Mouse (Mus musculus): ENCODE results near the gene Lcn2.

Lcn2 gene

DNA sequence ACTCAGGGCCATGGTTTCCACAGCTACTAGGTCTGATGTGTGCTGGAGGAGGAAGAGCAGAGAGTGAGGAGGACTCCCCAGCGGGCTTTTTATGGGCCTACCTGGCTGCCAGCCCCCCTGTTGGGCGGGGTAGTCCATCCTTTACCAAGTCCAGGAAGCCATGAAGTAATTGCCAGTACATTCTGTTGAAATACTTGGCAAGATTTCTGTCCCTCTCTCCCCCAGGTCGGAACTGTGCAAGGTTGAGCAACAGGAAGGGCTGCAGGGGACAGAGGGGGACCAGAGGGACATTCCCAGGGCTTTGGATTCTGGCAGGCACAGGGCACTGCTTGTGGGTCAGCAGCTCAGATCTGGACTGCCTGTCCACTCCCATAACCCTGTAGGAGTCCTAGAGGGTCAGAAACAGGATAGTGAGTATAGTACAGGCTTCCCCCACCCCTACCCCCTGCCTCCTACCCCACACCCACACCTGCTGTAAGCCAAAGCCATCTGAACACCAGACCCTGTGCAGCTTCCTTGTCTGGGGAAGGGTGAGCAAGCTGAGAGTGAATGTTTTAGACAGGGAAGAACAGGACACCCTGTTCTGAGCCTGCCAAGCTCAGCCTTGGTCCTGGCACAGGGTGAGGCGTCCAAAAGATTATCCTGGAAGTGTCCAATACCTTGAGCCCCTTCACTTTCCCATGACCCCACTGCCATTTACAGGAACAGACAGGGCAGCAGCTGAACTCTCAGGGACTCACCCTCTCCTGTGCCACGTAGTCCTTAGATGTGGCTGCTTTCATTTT, at the start of gene Lcn2:
Lcn2 (minus strand) TSS at position 547 of the 785 bp plus-strand sequence.
- DNase-seq = no peak

DNA sequence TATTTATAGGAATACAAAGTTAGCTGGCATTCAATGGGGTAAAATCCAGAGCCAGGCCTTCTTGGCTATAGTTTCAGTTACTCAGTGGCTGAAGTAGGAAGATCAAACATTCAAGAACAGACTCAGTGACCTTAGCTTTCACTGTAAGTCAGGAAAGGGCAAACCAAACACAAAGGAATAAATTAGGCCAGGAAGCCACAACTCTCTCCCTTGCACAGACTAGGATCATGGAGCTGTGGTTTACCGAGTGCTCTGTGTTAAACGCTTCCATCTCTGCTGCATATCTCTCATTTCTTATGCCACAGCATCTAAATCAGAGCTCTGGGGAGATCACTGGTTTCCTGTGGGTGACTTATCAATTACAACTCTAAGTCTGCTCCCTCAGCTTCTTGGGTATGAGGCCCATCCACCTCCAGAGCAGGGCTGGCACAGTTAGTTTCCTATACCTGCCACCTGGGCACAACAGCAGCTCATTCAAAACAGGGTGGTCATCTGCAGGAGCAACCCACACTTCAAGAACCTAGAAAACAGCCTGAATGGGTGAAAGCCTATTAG, 49.6 kb upstream of the Lcn2 start:
- DNase-seq = no peak

DNA sequence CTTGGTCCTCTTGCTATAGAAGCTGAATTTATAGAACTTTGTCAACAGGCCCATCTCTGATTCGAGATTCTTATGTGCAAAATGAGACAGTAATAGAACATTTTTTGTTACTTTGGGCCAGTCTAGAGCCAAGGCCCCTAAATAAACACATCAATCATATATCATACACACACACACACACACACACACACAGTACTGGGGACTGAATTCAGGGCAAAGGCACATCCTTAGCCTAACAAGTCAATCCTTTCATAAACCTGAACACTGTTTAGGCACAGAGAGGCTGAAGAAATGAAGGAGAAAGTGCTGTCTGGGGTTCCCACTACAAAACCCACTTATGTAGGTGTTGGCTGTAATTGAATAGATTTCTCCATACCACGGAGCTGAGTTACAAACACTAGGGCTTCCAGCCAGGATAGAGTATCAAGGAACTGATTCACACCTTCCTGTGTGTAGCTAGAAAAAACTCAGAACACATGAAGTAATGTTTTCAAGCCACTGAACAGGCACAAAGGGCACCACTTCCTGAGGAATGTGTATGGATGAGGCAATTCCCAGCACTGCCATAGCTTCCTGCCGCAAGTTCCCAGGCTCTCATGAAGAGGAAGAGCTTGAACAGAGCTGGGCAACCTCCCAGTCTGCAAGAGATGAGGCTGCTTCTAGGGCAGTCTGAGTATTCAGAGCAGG, 48.8 kb upstream of the Lcn2 start:
- no peak for DNase-seq

DNA sequence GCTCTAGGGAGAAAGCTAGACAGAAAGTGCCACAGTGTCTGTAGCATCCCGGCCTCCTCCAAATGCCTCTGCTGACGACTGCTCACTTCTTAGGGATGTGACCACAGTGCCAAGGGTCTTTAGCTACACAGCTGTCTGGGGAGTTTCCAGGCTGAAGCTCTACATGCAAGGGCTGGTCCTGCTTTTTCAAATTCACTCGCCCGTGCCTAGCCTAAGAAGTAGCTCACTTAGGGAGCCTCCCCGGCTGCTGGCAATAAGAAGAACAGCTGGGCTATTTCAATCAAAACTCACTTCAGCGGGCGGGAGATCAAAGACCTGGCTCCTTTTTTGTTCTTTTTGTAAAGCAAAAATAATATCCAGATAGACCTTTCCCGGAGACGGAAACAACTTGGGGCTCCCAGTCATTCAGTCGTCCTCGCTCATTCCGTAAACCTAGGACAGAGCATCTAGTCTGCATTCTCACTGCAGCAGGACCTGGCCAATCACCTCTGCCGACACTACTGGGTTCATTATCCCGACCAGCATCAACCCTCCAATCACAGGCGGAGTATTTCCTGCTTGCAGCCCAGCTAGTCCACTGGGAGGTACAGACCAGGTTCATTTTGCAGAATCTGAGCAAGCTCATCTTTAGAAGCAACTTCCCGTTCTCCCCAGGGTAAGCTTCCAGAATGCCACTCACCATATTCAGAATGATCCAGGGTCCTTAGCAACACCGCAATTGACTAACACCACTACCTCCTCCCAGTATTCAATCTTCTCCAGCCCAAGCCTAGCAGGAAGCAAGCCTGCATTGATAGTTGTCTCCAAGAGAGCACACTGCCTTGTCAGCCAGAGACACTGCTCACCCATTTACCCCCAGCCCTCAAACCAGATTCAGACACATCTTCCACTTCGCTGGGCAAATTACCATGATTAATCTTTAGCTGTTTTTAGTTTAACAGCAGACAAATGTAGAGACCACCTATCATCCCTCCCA, 42.9 kb upstream of the Lcn2 start:
- peak; percentile 75 for DNase-seq

DNA sequence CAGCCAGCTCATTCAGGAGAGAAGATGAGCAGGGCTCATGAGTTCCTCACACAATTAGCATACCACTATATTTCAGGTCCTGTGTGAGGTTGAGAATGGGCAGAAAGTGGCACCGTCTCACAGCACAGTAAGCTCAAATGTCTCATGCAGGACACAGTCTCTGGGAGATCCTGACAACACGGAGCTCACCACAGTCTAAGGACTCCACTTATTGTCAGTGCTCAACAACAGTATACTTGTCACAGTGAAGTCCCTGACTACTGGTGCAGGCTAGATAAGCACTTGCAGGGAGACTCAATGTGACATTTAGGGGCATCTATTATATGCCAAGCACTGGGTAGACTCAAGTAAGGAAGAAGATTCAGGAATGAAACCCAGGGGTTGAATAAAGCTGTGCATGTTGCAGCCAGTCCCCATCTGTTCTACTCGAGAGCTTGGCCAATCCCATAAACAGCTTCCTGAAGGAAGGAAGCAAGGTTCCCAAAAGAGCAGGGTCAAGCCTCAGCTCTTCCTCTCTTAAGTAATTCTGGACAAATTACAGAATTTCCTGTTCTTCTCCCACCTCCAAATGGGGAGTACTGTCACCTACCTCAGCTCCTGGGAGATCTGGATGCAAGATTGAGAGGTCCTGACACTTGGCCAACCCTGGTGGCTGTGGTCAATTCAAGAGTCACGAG, 41.3 kb upstream of the Lcn2 start:
- no peak for DNase-seq

DNA sequence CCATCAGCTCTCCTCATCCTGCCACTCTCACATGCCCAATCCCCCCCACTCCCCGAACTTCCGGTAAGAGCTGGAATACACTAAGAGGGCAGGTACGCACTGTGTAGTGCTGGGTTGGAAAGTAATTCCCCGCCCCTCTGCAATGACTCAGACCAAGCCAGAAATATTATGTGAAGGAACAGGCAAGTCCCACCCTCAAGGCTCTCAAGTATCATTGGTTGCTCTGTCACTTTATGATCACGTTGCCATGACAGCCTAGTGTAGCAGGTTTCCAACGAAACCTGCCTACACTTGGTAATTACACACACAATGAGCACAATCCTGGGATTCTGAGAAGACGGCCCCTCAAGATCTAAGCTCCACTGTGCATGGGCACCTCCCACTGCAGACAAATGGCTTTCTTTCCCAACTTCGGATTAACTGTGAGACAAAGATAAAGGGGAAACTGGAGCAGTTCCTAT, 40.2 kb upstream of the Lcn2 start:
- no peak for DNase-seq

DNA sequence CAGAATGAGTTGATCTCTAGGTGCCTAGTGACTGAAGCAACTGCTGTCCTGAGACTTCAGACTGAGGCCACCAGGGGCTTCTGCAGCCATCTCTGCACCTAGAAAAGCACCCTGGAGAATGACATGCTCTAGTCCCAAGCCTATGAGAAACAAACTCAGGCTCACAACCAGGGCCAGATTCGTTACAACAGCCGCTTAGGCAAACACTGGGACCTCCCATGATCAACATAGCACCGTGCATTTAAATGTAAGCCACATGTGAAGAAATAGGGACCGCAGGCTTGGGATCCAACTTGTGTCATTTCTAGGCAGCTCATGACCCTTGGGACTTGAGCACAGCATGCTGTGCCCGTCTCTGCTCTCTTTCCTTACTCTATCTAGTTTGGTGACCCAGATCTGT, 39.7 kb upstream of the Lcn2 start:
- DNase-seq = no peak

DNA sequence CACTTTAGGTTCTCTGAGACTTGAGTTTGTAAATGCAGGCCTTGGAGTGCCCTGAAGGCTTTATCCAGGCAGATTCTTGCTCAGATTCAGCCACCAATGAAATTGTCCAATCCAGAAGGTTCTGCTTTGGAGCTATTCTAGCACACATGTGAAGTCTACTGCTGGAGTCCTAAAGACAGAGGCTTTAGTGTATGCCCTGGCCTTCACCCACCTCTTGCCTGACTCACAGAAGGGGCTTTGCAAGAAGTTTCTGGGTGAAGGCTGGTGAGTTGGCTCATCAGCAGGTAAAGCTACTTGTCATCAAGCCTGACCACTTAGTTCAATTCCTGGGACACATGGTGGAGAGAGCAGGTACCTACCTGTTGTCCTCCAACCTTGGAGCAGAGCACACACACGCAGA, 38.1 kb upstream of the Lcn2 start:
- no peak for DNase-seq

DNA sequence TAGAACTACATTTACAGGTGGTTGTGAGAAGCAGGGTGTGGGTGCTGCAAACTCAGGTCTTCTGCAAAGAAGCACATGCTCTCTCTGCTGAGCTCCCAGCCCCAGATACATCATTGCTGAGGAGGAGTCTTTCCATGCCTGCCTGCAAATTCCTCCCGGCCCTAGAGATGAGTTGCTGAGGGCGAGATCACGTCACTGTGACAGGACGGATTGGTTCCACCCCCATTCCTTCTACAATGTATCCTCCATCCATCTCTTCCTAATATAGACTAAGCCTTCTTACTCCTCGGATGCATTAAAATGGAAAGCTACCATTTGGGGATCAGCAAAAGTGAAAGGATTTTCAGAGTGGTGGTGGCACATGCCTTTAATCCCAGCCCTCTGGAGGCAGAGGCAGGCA, 37.5 kb upstream of the Lcn2 start:
- DNase-seq = no peak

DNA sequence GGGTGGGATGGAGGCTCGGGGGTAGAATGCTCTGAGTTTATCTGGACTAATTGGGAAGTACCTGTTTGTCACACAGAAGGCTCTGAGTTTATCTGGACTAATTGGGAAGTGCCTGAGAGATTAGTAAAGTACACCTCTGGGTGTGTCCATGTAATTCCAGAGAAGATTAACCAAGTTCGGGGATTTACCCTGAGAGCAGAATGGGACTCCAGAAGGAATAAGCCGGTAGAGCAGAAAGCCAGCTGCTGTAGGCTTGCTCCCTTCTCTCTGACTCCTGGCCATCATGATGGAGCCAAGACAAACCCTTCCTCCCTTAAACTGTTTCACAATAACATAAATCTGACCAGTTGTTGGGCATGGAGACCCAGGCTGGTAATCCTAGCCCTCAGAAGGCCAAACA, 36.7 kb upstream of the Lcn2 start:
- DNase-seq = no peak

DNA sequence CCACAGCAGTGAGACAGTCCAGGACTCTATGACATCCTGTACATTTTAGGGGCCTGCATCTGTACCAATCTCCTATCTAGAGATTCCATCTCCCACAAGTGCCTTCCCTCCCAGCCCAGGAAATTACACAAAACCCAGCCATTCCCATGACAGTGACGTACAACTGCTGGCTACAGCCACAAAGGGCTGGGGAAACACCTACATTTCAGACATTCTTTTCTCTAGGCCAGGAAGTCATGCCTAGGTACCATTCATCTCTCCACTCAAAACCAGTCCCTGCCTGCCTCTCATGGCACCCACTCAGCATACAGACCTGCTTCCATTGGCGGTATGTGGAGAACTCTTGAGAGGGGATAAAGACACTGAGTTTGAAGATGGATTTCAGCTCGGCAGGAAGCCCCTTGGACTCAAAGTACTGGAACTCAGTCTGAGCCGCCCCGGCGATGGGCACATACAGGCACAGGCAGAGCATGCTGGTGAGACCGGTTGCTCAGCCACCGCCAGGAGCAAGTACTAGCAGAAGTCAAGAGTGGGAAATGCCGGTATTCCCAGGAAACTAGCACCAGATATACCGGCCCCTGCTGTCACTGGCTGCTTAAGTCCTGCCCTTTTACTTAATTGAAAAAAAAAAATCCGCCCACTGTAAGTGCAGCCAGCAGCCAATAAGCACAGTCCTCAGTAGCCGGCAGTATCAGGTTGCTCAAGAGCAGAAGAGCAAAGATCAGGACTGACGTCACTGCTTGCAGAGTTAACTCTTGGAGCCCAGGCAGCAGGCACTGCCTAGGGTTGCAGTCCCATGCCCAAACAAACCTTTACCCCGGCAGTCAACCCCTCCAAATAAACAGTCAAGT, 35.7 kb upstream of the Lcn2 start:
- DNase-seq = no peak

DNA sequence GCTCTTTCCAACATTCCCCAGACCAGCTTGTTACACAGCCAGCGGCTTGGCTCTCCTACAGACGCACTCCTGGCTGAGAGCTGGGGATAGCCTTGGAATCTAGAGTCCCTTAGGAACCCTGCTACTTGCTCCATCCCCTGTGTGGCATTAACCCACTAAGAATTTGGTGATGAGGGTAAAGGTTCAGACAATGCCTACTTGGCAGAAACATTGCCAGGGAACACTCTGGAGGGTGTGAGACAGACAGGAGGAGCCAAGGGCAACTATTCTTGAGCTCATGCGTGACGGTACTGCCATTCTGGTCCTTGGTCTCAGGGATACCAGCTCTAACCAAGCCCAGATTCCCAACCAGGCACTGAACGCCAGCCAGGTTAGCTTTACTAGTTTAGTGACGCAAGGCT, 33.8 kb upstream of the Lcn2 start:
- DNase-seq = no peak

DNA sequence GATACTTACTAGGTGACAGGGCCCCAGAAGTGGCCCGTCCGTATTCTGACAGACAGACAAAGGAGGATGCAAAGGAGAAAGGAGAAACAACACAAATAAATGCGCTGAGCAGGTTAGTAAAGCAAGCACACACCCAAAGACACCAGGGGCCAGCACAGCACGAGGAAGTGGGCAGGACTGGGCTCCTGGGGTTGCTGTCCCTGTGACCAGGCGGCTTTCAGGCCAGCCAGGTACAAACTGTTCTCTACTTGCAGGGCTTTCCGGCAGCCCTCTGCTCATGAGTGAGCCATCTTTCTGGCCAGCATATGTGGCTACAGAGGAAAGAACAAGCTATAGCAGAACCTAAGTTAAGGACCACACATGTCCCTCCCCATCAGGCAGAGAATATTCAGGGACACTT, 32.6 kb upstream of the Lcn2 start:
- no peak for DNase-seq

DNA sequence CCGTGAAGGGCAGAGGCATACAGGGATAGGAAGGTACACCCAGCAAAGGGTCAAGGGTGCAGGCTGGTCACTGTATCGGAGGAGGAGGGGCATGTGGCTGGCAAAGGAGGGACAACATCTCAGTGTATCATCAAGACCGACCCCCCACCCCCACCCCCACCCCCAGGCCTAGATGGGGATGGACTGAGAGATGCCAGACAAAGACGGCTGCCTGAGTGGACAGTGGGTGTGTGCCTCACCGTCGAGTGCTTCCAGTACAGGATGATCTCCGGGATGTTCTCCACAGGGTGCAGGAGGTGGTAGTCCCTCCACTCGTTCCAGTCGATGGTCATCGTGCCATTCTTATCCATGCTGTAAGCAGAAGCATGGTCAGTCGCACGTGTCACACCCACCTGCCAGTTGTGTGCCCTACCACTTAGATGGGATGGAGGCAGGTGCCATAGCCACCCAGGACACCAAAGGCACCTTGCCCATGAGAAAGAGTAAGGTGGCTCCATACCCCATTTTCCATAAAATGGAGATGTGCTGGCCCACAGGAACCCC, 32.1 kb upstream of the Lcn2 start:
- DNase-seq = no peak

DNA sequence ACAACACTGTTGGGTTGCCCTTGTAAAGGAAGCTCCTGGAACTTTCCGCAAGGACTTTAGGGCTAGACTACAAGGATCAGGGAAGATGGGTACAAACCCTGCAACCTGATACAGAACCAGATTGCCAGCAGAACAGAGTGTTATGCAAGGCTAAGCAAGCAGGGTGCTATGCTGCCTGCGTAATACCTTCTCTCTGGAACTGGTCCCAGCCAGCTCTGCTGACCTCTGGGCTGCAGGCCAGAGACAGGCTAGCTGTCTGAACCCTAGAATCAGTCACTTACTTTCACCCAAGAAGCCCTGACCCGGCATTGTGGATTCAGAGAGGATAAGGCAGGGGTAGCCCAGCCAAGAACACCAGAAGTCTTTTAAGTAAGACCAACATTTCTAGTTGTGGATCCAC, 31.3 kb upstream of the Lcn2 start:
- no peak for DNase-seq

DNA sequence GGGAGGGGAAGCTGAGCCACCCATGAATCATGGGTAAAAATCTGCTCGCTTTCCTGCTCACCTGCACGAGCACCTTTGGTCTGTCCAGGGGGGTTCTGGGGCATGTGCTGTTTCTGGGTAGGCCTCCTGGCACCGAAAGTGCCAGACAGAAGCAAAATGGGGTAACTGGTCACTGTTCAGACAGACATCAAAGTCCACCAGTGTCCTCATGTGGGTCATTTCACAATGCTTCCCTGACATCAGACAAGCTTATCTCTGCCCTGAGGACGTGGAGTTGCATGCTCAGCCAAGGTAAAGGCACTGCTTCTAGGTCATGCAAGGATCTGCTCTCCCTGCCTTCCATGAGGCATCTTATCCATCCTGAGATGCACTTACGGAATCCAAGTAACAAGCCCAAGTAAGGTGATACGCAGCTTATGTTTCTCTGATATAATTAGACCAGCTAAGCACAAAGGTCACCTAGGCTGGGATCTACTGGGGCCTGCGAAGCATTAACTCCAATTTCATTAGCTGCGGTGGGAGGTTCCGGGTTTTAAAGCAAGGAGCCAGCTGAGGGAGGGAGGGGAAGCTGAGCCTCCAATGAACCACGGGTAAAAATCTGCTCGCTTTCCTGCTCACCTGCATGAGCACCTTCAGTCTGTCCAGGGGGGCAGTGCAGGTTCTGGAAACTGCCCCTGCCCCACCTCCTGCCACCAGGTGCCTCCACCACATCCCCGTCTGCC, 30.5 kb upstream of the Lcn2 start:
- DNase-seq = no peak

DNA sequence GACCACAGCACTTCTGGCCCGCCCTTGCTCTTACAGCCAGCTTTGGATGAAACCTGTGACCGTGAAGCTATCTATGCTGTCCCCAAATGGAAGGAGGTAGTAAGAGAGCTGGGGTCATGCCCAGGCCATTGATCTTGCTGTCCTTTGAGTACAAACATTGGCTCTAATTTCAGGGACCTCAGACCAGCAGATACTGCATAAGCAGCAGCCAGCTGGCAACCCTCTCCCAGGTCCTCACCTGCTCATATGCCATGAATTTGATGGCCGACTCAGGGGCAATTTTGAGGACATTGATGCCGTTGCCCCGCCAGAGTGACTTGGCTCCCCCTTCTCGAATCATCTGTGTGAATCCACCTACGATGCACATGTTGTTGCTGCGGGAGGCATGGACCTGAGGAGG, 29.4 kb upstream of the Lcn2 start:
- DNase-seq = no peak

DNA sequence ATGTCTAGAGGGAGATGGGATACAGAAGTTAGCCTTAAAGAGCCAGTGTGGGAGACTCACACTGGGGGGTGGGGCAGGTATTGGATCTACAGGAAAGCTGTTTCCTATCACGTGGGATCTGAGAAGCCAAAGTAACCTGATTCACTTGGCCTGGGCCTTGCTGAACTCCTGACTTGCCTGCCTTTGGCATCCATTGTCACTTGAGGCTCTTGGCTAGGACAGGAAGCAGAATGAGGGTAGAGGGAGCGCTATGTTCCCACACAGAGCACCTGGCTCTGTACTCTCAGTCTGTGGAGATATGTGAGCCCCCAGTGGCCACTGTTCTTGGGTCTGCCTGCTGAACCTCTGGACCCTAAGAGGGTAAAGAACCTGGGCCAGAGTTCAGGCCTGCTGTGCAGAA, 28.5 kb upstream of the Lcn2 start:
- no peak for DNase-seq

DNA sequence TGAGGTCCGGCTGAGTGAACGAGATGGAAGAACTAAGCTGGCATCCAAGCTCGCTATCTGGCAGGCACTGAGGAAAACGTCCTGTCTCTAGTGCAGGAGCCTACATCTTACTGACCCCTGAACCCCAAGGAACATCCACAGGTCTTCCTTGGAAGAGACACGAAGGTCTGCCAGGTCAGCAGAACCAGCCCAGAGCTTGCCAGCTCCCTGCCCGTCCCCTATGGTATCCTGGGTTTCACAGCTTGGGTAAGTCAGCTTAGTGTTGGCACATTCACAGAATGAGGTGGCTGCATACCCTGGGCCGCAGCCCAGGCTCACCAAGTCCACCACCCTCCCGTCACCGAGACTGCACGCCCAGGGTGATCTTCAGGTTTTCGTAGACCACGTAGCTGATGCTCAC, 27.7 kb upstream of the Lcn2 start:
- no peak for DNase-seq

DNA sequence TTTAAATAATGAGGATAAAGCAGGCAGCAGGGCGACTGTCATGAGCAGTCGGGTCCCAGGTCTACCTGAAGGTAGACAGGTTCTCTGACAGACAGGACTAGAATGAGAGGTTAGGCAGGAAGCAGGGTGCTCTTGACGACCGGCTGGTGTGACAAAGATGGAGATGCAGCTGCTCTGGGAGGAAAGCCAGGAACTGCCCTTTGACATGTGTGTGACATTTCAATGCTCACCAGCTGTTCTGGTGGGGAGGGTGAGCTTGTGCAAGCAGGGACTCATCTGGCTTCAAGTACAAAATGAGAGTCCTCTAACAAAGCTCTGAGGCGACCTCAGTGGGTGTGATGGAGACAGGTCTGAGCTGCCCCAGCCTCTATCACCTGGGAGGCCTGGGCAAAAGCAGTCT, 25.9 kb upstream of the Lcn2 start:
- no peak for DNase-seq

Data from right cerebral cortex, postnatal 14 days (tissue).